Mouse (Mus musculus) testis, adult 2 months (tissue): ENCODE data around the gene Olfm2. TPM values are rescaled to one million over a fixed set of nuclear protein-coding genes. Genes with fewer than 3 reads are reported as not detected.

Source experiments
- H3K27ac ChIP-seq: fragments of 200-500 bp; 2 replicates; pipeline ENCODE4 v1.5.1; 2012; ENCODE audit warnings: low read depth, low read length; ENCODE audit not compliant: control insufficient read depth, insufficient read depth
- H3K27me3 ChIP-seq: fragments of 200-500 bp; 2 replicates; pipeline ENCODE4 v1.6.1; 2012; ENCODE audit warnings: mild to moderate bottlenecking, low read length, moderate library complexity; ENCODE audit not compliant: control insufficient read depth, insufficient read depth
- H3K36me3 ChIP-seq: fragments of 200-500 bp; 2 replicates; pipeline ENCODE4 v1.6.1; 2012; ENCODE audit warnings: mild to moderate bottlenecking, low read length; ENCODE audit not compliant: control insufficient read depth, insufficient read depth
- H3K4me1 ChIP-seq: fragments of 200-500 bp; 2 replicates; pipeline ENCODE4 v1.6.1; 2012; ENCODE audit warnings: low read length; ENCODE audit not compliant: control insufficient read depth, insufficient read depth
- H3K4me3 ChIP-seq: fragments of 200-500 bp; 2 replicates; pipeline ENCODE4 v1.5.1; 2012; ENCODE audit warnings: low read depth, mild to moderate bottlenecking, low read length, moderate library complexity, mixed read lengths; ENCODE audit not compliant: control insufficient read depth
- CTCF ChIP-seq: fragments of 200-500 bp; IDR thresholded peaks from 2 replicates; pipeline ENCODE4 v1.5.1; 2012; ENCODE audit warnings: low read depth, mild to moderate bottlenecking, inconsistent platforms, low read length, moderate library complexity; ENCODE audit not compliant: control insufficient read depth, insufficient read depth, insufficient replicate concordance
- POLR2A ChIP-seq: fragments of 200-500 bp; IDR thresholded peaks from 2 replicates; pipeline ENCODE4 v1.6.1; 2012; ENCODE audit warnings: low read depth, mild to moderate bottlenecking, inconsistent platforms, low read length, moderate library complexity; ENCODE audit not compliant: control insufficient read depth
- polyA plus RNA-seq: library from polyadenylated mRNA; depleted of rRNA; stranded (reverse); fragments of >200 nt; gene quantifications from 2 replicates; pipeline ENCODE4 v1.2.3, GENCODE M21; 2012

The Olfm2 gene
- polyA plus RNA-seq, 1 experiment: 3.2 TPM

DNA sequence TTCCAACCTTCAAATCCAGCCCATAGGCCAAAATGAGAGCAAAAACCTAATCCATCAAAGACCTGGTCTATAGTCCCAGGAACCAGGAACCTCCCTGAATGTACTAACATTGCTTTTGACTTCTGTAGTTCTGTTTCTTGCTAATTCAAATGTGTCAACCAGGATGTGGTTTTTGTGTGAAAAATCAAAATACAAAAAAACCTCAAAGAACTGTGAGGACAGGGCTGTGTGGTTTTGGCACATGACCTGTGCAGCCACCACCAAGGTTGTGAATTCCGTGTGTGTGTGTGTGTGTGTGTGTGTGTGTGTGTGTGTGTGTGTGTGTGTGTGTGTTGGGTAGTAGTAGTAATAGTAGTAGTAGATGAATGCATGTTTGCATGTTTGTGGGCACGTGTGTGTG is 19.1 kb upstream of the Olfm2 start:
- TF ChIP-seq CTCF (no peak), POLR2A (no peak)
- Histone ChIP-seq H3K27ac (no peak overlapping the region), H3K4me3 (no peak overlapping the region), H3K36me3 (no peaks in the 10 kb centered on the region), H3K27me3 (no peaks in the 10 kb centered on the region), H3K4me1 (no peaks in the 10 kb centered on the region; the same call in 1 of the 2 replicates)

- H3K4me3 ChIP-seq: no peak overlapping the region
- H3K4me1 ChIP-seq: no peaks in the 10 kb centered on the region; the same call in 1 of the 2 replicates
- H3K36me3 ChIP-seq: no peaks in the 10 kb centered on the region
- TF ChIP-seq CTCF (no peak), POLR2A (no peak)
- H3K27me3 ChIP-seq: no peaks in the 10 kb centered on the region
- H3K27ac ChIP-seq: no peak overlapping the region
These were observed 16.9 kb upstream of the Olfm2 start for GRCm38 (mm10) chr9:20763099-20763498.

DNA sequence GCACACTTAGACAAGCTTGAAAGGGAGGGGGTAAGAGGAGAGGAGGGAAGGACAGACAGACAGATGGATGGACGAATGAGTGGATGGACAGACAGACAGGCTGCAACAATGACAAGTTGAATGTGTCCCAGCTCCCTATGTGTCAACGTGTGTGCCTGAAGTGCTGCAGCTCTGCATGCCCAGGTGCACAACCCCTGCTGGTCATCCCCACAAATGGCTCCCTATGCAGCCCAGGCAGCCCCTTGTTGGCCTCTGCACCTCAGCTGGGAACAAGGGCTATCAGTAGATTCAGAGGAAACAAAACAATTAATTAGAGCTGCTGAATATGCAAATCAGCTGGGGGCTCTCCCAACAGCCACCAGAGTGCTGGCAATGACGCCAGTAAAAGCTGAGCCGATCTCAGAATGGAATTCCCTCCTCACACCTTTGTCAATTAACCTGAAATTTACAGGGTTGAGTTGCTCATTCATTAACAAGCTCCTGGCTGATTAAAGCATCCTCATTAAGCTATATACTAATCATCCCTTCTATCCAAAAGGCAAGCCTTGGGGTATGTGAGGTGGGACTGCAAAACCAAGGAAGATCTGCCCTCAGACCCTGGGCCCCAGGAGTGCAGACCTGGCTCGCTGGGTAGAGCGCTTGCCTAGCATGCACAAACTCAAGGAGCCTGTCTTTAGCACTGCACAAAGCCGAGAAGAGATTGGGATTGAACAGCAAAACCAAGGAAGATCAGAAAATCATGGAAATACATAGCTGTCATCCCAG is 16.2 kb upstream of the Olfm2 start:
- Histone ChIP-seq H3K27me3 (no peaks in the 10 kb centered on the region), H3K36me3 (no peaks in the 10 kb centered on the region), H3K27ac (no peak overlapping the region), H3K4me1 (no peaks in the 10 kb centered on the region; the same call in 1 of the 2 replicates), H3K4me3 (no peak overlapping the region)
- TF ChIP-seq CTCF: no peak
- TF ChIP-seq POLR2A: no peak

DNA sequence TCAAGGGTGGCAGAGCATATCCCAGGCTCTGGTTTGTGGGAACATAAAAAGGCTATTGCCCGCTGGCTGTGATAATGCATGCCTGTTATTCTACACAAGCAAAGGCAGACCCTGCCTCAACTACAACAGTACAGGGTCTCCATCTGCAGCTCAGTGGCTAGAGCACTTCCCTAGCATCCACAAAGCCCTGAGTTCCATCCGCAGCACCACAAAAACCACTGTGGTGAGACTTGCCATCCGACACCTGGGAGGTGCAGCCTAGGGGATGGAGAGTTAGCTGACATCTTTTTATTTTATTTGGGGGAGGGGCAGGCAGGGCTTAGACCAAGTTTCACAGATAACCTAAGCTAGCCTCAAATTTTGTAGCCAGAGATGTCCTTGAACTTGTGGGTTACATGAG is 15.2 kb upstream of the Olfm2 start:
- H3K4me3 ChIP-seq: no peak overlapping the region
- H3K4me1 ChIP-seq: no peaks in the 10 kb centered on the region; the same call in 1 of the 2 replicates
- H3K27me3 ChIP-seq: no peaks in the 10 kb centered on the region
- TF ChIP-seq CTCF (no peak), POLR2A (no peak)
- no peaks in the 10 kb centered on the region for H3K36me3 ChIP-seq
- no peak overlapping the region for H3K27ac ChIP-seq

- Histone ChIP-seq H3K36me3 (no peaks in the 10 kb centered on the region), H3K4me3 (no peak overlapping the region), H3K4me1 (no peaks in the 10 kb centered on the region; the same call in 1 of the 2 replicates), H3K27ac (no peak overlapping the region), H3K27me3 (no peaks in the 10 kb centered on the region)
- no peak for TF ChIP-seq CTCF
These were observed 14.7 kb upstream of the Olfm2 start for GRCm38 (mm10) chr9:20760813-20761212.

GRCm38 (mm10) chr9:20758896-20759295 is 12.7 kb upstream of the Olfm2 start:
- Histone ChIP-seq H3K4me3 (no peak overlapping the region), H3K4me1 (no peaks in the 10 kb centered on the region; the same call in 1 of the 2 replicates), H3K27me3 (no peaks in the 10 kb centered on the region), H3K36me3 (no peaks in the 10 kb centered on the region), H3K27ac (no peak overlapping the region)
- TF ChIP-seq POLR2A (no peak), CTCF (no peak)

GRCm38 (mm10) chr9:20758243-20758642 is 12.1 kb upstream of the Olfm2 start:
- Histone ChIP-seq H3K36me3 (no peaks in the 10 kb centered on the region), H3K4me1 (no peaks in the 10 kb centered on the region; the same call in 1 of the 2 replicates), H3K27ac (no peak overlapping the region), H3K4me3 (no peak overlapping the region), H3K27me3 (no peaks in the 10 kb centered on the region)
- TF ChIP-seq POLR2A: no peak
- TF ChIP-seq CTCF: no peak
